Mouse (Mus musculus) cerebellum, adult 8-10 months (tissue): ENCODE data around the gene Hipk3.

Source experiments
- DNase-seq: peaks from one replicate; pipeline ENCODE4 v3.0.0; 2022

Hipk3 gene

GRCm38 (mm10) chr2:104411806-104412205 is 82.4 kb downstream of the Hipk3 start:
- no peak for DNase-seq

- peak; percentile 34 for DNase-seq
Measured at GRCm38 (mm10) chr2:104410963-104411545, 83.2 kb downstream of the Hipk3 start, which contains the start of gene D430041D05Rik. Gene D430041D05Rik, minus strand, starts transcription at chr2:104411013.

- DNase-seq, result peak; percentile 70
Measured at GRCm38 (mm10) chr2:104409851-104410821, 84.1 kb downstream of the Hipk3 start.

- no peak for DNase-seq
Measured at GRCm38 (mm10) chr2:104408351-104408750, 85.9 kb downstream of the Hipk3 start.

GRCm38 (mm10) chr2:104407913-104408312 is 86.3 kb downstream of the Hipk3 start:
- peak; percentile 23 for DNase-seq

- no peak for DNase-seq
Measured at GRCm38 (mm10) chr2:104404036-104404435, 90.2 kb downstream of the Hipk3 start.

- no peak for DNase-seq
Measured at GRCm38 (mm10) chr2:104398651-104399290, 95.5 kb downstream of the Hipk3 start.

GRCm38 (mm10) chr2:104395961-104396360 is 98.3 kb downstream of the Hipk3 start:
- DNase-seq, result no peak

- DNase-seq, result no peak
Measured at GRCm38 (mm10) chr2:104394769-104395168, 99.5 kb downstream of the Hipk3 start.

- DNase-seq, result no peak
Measured at GRCm38 (mm10) chr2:104392700-104393312, 101.4 kb downstream of the Hipk3 start.

GRCm38 (mm10) chr2:104389231-104389630 is 105.0 kb downstream of the Hipk3 start:
- DNase-seq, result peak; percentile 38

- no peak for DNase-seq
Measured at GRCm38 (mm10) chr2:104385941-104386340, 108.3 kb downstream of the Hipk3 start.

- DNase-seq, result no peak
Measured at GRCm38 (mm10) chr2:104383589-104383988, 110.7 kb downstream of the Hipk3 start.

GRCm38 (mm10) chr2:104382813-104383212 is 111.4 kb downstream of the Hipk3 start:
- no peak for DNase-seq

GRCm38 (mm10) chr2:104379304-104379703 is 114.9 kb downstream of the Hipk3 start:
- peak; percentile 42 for DNase-seq

GRCm38 (mm10) chr2:104378791-104379190 is 115.5 kb downstream of the Hipk3 start:
- no peak for DNase-seq

GRCm38 (mm10) chr2:104377990-104378389 is 116.3 kb downstream of the Hipk3 start:
- DNase-seq, result no peak
